Mouse (Mus musculus) kidney, embryonic 15.5 days (tissue): ENCODE measurements around the gene P2rx3. TPM values are rescaled to one million over a fixed set of nuclear protein-coding genes. Genes with fewer than 3 reads are reported as not detected.

Experiments used
- ATAC-seq: fragments of 200-750 bp; cut with Nextera tagmentation; replicated peaks from 2 replicates; pipeline ENCODE4 v1.8.0; 2017; ENCODE audit warnings: moderate TSS enrichment; ENCODE audit not compliant: low FRiP score
- H3K27ac ChIP-seq: fragments of 300-500 bp; sonication (generic); 2 replicates; pipeline ENCODE4 v1.5.1; 2015; ENCODE audit warnings: mild to moderate bottlenecking, inconsistent platforms
- H3K27me3 ChIP-seq: fragments of 300-500 bp; sonication (generic); 2 replicates; pipeline ENCODE4 v1.6.1; 2015; ENCODE audit warnings: inconsistent platforms
- H3K36me3 ChIP-seq: fragments of 300-500 bp; sonication (generic); 2 replicates; pipeline ENCODE4 v1.6.1; 2015; ENCODE audit warnings: inconsistent platforms
- H3K4me1 ChIP-seq: fragments of 300-500 bp; sonication (generic); 2 replicates; pipeline ENCODE4 v1.6.1; 2015; ENCODE audit warnings: inconsistent platforms
- H3K4me2 ChIP-seq: fragments of 300-500 bp; sonication (generic); 2 replicates; pipeline ENCODE4 v1.6.1; 2015; ENCODE audit warnings: moderate library complexity, mild to moderate bottlenecking, inconsistent platforms
- H3K4me3 ChIP-seq: fragments of 300-500 bp; sonication (generic); replicated peaks from 2 replicates; pipeline ENCODE4 v1.5.1; 2015; ENCODE audit warnings: mild to moderate bottlenecking, inconsistent platforms
- H3K9ac ChIP-seq: fragments of 300-500 bp; sonication (generic); 2 replicates; pipeline ENCODE4 v1.6.1; 2015; ENCODE audit warnings: mild to moderate bottlenecking, inconsistent platforms
- H3K9me3 ChIP-seq: fragments of 300-500 bp; sonication (generic); replicated peaks from 2 replicates; pipeline ENCODE4 v1.6.1; 2016; ENCODE audit warnings: inconsistent platforms
- WGBS: fragments of 180-500 bp; shearing (Covaris S2); methylation state at CpG from one replicate; pipeline ENCODE4 v1.1.7; 2015; ENCODE audit warnings: mixed read lengths; 5-methylcytosine and 5-hydroxymethylcytosine counted together
- polyA plus RNA-seq: library from polyadenylated mRNA; unstranded; fragments of >200 nt; fragmentation: Nextera tagmentation; extraction: Ambion mirVana; gene quantifications from 2 replicates; pipeline ENCODE4 v1.2.1, GENCODE M21; 2015

P2rx3 gene
- polyA plus RNA-seq, 1 experiment from 2014 or later = 0.90 TPM

GRCm38 (mm10) chr2:85056711-85057110 lies 19.4 kb upstream of the P2rx3 start:
- no peak for ATAC-seq
- H3K4me3 ChIP-seq = no peak overlapping the region
- H3K9me3 ChIP-seq = no peaks in the 10 kb centered on the region
- WGBS = 45% methylated on average over 5 of the region's 5 CpGs
- H3K27ac ChIP-seq = no peak overlapping the region
- peaks cover 44% of the 10 kb centered on the region for H3K4me1 ChIP-seq
- H3K36me3 ChIP-seq = peaks cover 84% of the 10 kb centered on the region
- no peaks in the 10 kb centered on the region for H3K27me3 ChIP-seq
- H3K4me2 ChIP-seq = no peak overlapping the region
- no peak overlapping the region for H3K9ac ChIP-seq

DNA sequence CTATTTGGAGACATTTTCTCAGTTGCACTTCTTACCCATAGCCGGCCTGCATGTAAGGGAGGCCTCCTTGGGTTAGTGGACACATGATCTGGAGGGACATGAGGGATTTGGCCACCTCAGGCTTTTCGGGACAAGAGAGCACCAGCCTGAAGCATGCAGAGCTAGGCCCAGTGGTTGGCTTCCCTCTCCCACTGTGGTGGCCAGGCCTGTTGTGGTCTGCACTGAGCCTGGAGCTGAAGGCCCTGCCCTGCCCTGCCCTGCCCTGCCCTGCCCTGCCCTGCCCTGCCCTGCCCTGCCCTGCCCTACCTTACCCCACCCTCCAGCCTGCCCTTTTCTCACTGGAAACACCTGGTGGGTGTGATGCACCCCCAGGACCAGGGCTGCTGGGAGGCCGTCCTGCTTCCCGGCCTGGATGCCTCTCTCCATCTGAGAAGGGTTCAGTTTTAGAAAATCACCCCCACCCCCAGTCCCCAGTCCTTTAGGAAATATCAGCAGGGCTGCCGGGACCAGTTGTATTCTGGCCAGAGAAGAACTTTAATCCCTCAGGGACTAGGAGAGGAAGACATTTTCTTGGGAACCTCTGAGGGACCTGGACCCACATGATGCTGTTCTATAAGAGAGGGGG lies 16.0 kb upstream of the P2rx3 start:
- Histone ChIP-seq H3K9ac (no peak overlapping the region), H3K27me3 (no peaks in the 10 kb centered on the region), H3K4me2 (no peak overlapping the region), H3K36me3 (peaks cover 63% of the 10 kb centered on the region), H3K4me1 (peaks cover 58% of the 10 kb centered on the region), H3K4me3 (no peak overlapping the region), H3K27ac (no peak overlapping the region), H3K9me3 (no peaks in the 10 kb centered on the region)
- 83% methylated on average over 5 of the region's 5 CpGs for whole genome bisulfite sequencing
- ATAC-seq = no peak

DNA sequence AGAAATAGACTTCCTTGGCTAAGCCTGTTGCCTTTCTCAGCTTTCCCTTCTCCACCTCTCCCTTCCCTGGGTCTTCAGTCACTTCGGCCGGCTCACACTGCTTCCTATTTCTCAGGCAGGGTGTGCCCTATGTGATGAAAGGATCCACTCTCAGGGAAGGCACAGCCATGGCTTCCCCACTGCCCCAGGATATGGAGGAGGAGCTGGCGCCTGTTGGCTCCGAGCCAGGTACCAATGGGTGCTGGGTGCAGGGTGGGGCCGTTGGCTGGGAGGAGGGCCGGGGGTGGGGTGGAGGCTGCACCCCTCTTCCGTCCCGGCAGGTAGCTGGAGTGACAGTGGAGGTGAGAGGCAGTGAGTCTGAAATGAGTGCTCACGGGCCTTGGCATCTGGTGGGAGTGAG lies 13.5 kb upstream of the P2rx3 start:
- H3K4me1 ChIP-seq = peaks cover 62% of the 10 kb centered on the region
- 42% methylated on average over 9 of the region's 9 CpGs for WGBS
- ATAC-seq = no peak
- H3K4me2 ChIP-seq = peak overlapping the region; percentile 80
- peak overlapping the region; percentile 41 for H3K4me3 ChIP-seq
- no peaks in the 10 kb centered on the region for H3K9me3 ChIP-seq
- H3K9ac ChIP-seq = peak overlapping the region; percentile 29
- peak overlapping the region; percentile 96 for H3K27ac ChIP-seq
- no peaks in the 10 kb centered on the region for H3K27me3 ChIP-seq
- H3K36me3 ChIP-seq = peaks cover 53% of the 10 kb centered on the region

DNA sequence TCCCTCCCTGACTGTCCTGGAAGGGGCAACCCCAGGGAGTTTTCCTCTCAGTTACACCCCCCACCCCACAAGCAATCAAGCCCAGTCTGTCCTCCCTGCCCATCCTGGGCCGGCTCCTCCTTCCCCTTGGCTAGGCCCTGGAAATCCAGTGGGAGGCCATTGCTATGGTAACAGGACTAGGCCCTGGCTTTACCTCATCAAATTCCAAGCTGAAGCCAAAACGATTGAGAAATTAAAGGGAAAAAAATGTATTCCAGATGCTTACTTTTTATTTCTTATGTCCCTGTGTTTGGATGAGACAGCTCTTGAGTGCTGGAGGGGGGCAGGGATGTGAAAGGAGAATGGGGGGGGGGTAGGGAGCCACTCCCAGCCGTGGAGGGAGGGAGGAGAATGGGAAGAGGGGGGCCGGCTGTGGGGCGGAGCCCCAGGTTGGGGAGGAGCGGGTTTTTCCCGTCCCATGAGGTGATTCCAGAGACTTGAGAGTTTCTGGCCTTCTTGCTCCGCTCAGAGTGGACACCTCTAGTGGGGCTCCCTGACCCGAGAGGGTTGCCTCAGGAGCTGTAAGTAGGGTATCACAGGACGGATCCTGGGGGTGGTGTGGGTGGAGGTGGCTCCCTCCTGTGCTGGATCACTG lies 12.9 kb upstream of the P2rx3 start:
- ATAC-seq = peak; percentile 10
- peaks cover 57% of the 10 kb centered on the region for H3K4me1 ChIP-seq
- peak overlapping the region; percentile 29; the same call in 1 of the 2 replicates for H3K9ac ChIP-seq

DNA sequence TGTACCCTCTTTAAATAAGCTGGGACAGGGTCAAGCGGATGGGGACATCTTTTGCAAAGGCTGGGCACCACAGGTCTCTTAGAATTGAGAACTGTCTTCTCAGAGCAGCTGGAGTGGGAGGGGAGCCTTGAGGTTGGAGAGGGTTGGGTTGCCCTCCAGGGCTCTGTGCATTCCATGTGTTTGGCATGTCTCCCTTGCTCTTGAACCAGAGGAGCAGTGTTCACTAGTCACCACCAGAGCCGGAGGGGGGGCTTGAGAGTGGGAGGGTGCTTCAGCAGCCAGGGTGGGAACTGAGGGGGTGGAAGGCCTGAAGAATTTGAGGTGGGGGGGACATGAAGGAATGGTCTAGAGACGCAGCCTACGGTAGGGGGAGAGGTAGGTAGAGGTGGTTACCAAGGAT lies 12.0 kb upstream of the P2rx3 start:
- 61% methylated on average over 4 of the region's 4 CpGs for WGBS
- ATAC-seq = no peak
- Histone ChIP-seq H3K27me3 (no peaks in the 10 kb centered on the region), H3K9me3 (no peaks in the 10 kb centered on the region), H3K27ac (peak overlapping the region; percentile 96), H3K4me1 (peaks cover 57% of the 10 kb centered on the region), H3K4me2 (peak overlapping the region; percentile 80), H3K4me3 (peak overlapping the region; percentile 77), H3K9ac (no peak overlapping the region), H3K36me3 (peaks cover 53% of the 10 kb centered on the region)

More for the DNA sequence above, 12.9 kb upstream of the P2rx3 start:
- 8% methylated on average over 9 of the region's 10 CpGs for WGBS
- Histone ChIP-seq H3K27ac (peak overlapping the region; percentile 96), H3K4me2 (peak overlapping the region; percentile 80), H3K4me3 (peak overlapping the region; percentile 41), H3K36me3 (peaks cover 53% of the 10 kb centered on the region), H3K27me3 (no peaks in the 10 kb centered on the region), H3K9me3 (no peaks in the 10 kb centered on the region)

DNA sequence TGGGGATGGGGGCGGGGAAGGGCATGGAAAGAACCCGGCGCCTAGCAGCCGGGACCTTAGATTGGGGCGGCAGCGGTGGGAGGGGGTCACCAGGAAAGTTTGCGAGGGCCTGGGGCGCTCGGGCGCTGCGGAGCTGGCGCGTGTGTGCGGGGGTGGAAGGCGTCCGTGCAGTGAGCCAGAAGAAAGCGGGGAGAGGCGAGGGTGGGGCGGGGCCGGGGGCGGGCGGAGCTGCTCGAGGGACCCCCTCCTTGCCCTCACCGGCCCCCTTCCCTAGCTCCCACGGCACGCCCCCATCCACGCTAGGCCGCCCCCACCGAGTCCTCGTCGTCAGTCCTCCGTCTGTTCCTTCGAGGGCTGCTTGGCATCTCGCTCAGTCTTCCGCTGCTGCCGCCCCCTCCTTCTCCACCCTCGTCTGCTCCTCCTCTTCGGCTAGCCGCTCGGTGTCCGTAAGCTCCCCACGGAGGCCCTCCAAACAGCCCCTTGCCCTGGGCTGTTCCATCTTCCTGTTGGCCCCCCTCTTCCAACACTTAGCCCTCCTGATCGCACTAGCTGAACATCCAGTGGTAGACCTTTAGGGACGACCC lies 11.0 kb upstream of the P2rx3 start:
- WGBS = 0% methylated on average over 31 of the region's 44 CpGs
- peak overlapping the region; percentile 96 for H3K27ac ChIP-seq
- peak; percentile 70 for ATAC-seq

DNA sequence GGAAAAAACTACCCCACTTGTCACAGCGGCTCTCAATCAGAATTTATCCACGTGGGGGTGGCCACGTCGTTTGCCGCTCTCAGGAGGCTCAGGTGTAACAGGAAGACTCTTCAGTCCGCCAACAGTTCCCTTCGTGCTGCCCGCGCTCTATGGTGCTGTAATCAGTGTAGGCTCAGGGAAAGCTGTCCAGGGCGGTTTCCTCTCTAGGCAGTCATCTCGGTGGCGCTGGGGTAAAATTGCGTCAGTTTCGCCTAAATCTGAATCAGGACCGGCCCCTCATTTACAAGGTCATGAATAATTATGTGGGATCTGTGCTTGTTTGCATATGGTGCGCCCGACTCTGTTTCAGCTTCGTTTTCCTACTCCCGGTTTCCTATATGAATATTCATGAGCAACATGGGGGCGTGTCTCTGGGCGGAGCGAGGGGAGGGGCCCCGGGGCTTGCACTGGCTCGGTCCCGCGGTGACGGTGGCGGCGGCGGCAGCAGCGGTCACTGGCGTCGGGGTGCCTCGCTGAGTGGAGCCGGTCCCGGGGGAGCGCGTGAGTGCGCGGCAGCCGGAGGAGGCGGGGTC lies 10.4 kb upstream of the P2rx3 start, which contains the start of gene Tnks1bp1:
TSS of gene Tnks1bp1 (plus strand) at position 427 of the 572 bp plus-strand sequence.
- Histone ChIP-seq H3K4me1 (peaks cover 52% of the 10 kb centered on the region), H3K4me3 (peak within 1 kb of the TSS; percentile 77), H3K27me3 (no peaks in the 10 kb centered on the region), H3K36me3 (peaks cover 53% of the 10 kb centered on the region), H3K9ac (peak within 1 kb of the TSS; percentile 62), H3K9me3 (no peaks in the 10 kb centered on the region), H3K4me2 (peak within 1 kb of the TSS; percentile 80), H3K27ac (peak within 1 kb of the TSS; percentile 96)
- peak; percentile 90 for ATAC-seq
- 1% methylated on average over 42 of the region's 42 CpGs for WGBS

More for the DNA sequence above, 11.0 kb upstream of the P2rx3 start:
- Histone ChIP-seq H3K9me3 (no peaks in the 10 kb centered on the region), H3K4me2 (peak overlapping the region; percentile 80), H3K4me3 (peak overlapping the region; percentile 77), H3K27me3 (no peaks in the 10 kb centered on the region), H3K4me1 (peaks cover 54% of the 10 kb centered on the region), H3K9ac (peak overlapping the region; percentile 62), H3K36me3 (peaks cover 53% of the 10 kb centered on the region)

GRCm38 (mm10) chr2:85047081-85047480 lies 9.8 kb upstream of the P2rx3 start:
- Histone ChIP-seq H3K36me3 (peaks cover 53% of the 10 kb centered on the region), H3K9ac (peak overlapping the region; percentile 62), H3K4me3 (peak overlapping the region; percentile 77), H3K4me2 (peak overlapping the region; percentile 80), H3K27ac (peak overlapping the region; percentile 96), H3K27me3 (no peaks in the 10 kb centered on the region), H3K4me1 (peaks cover 50% of the 10 kb centered on the region), H3K9me3 (no peaks in the 10 kb centered on the region)
- WGBS = 48% methylated on average over 10 of the region's 10 CpGs
- no peak for ATAC-seq

DNA sequence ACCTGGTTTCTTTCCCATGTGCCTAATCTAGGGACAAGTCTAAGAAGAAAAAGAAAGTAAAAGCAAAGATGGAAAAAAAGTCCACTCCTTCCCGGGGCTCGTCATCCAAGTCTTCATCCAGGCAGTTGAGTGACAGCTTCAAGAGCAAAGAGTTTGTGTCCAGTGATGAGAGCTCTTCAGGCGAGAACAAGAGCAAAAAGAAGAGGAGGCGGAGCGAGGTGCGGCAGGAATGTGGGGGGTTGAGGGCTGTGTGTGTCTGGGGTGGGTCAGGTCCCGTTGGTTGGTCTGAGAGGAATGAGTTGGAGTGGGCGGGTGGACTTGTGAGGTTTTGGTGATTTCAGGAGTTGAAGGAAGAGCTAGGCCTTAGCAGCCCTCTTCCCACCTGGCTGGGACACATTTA lies 9.0 kb upstream of the P2rx3 start:
- H3K4me3 ChIP-seq = no peak overlapping the region
- H3K27ac ChIP-seq = no peak overlapping the region
- H3K36me3 ChIP-seq = peaks cover 58% of the 10 kb centered on the region
- no peaks in the 10 kb centered on the region for H3K9me3 ChIP-seq
- no peak overlapping the region for H3K9ac ChIP-seq
- no peak overlapping the region for H3K4me2 ChIP-seq
- peaks cover 41% of the 10 kb centered on the region for H3K4me1 ChIP-seq
- no peak for ATAC-seq
- H3K27me3 ChIP-seq = no peaks in the 10 kb centered on the region
- WGBS = 83% methylated on average over 8 of the region's 8 CpGs

GRCm38 (mm10) chr2:85043623-85044022 lies 6.4 kb upstream of the P2rx3 start:
- Histone ChIP-seq H3K4me1 (peaks cover 17% of the 10 kb centered on the region), H3K4me2 (no peak overlapping the region), H3K27me3 (no peaks in the 10 kb centered on the region), H3K36me3 (peaks cover 79% of the 10 kb centered on the region), H3K27ac (no peak overlapping the region), H3K4me3 (no peak overlapping the region), H3K9me3 (no peaks in the 10 kb centered on the region), H3K9ac (no peak overlapping the region)
- ATAC-seq = no peak
- WGBS = 87% methylated on average over 7 of the region's 7 CpGs

GRCm38 (mm10) chr2:85038336-85038735 lies 1.1 kb upstream of the P2rx3 start:
- WGBS = 73% methylated on average over 13 of the region's 13 CpGs
- no peak overlapping the region for H3K27ac ChIP-seq
- peaks cover 42% of the 10 kb centered on the region for H3K36me3 ChIP-seq
- H3K4me2 ChIP-seq = peak overlapping the region; percentile 72
- H3K27me3 ChIP-seq = no peaks in the 10 kb centered on the region
- H3K9ac ChIP-seq = peak overlapping the region; percentile 95; the same call in 1 of the 2 replicates
- no peak for ATAC-seq
- H3K4me3 ChIP-seq = peak overlapping the region; percentile 84
- H3K4me1 ChIP-seq = peaks cover 14% of the 10 kb centered on the region
- no peaks in the 10 kb centered on the region for H3K9me3 ChIP-seq
